Mouse (Mus musculus) MEL (cell line): ENCODE data around the gene Pcnx. TPM values are rescaled to one million over a fixed set of nuclear protein-coding genes. Genes with fewer than 3 reads are reported as not detected.

ENCODE experiments used
- DNase-seq: peaks from one replicate; pipeline ENCODE4 v3.0.0; 2011; ENCODE audit warnings: low read depth, low spot score
- H3K27ac ChIP-seq: 2 replicates; pipeline ENCODE4 v1.5.1; 2012; ENCODE audit warnings: low read depth, mild to moderate bottlenecking, control low read depth, low read length, moderate library complexity; ENCODE audit not compliant: control insufficient read depth
- H3K27me3 ChIP-seq, 2 experiments: fragments of 150-350 bp in 1 of 2; sonication (generic) in 1 of 2; 2 replicates each; pipeline ENCODE4 v1.6.1; 2012; ENCODE audit warnings: low read length in 2 of 2, mild to moderate bottlenecking in 2 of 2, improper control_type of control experiment in 1 of 2, moderate library complexity in 1 of 2; ENCODE audit not compliant: insufficient read depth in 2 of 2, control insufficient read depth in 1 of 2
- H3K36me3 ChIP-seq, 2 experiments: 2 replicates each; pipeline ENCODE4 v1.6.1; 2012 to 2014; ENCODE audit warnings: low read length in 2 of 2, improper control_type of control experiment in 1 of 2, inconsistent platforms in 1 of 2, mild to moderate bottlenecking in 1 of 2; ENCODE audit not compliant: insufficient read depth in 2 of 2, control insufficient read depth in 1 of 2
- H3K4me1 ChIP-seq, 2 experiments: fragments of 150-350 bp in 1 of 2; sonication (generic) in 1 of 2; 2 replicates each; pipeline ENCODE4 v1.6.1; 2012; ENCODE audit warnings: low read length in 2 of 2, improper control_type of control experiment in 1 of 2, mild to moderate bottlenecking in 1 of 2; ENCODE audit not compliant: insufficient read depth in 2 of 2, control insufficient read depth in 1 of 2
- H3K4me3 ChIP-seq, 2 experiments: fragments of 150-350 bp in 1 of 2; sonication (generic) in 1 of 2; 2 replicates each; pipeline ENCODE4 v1.5.1; 2012; ENCODE audit warnings: low read depth in 2 of 2, low read length in 2 of 2, mild to moderate bottlenecking in 2 of 2, moderate library complexity in 2 of 2, control low read depth in 1 of 2, improper control_type of control experiment in 1 of 2; ENCODE audit not compliant: control insufficient read depth in 1 of 2, insufficient read depth in 1 of 2
- H3K79me2 ChIP-seq: 2 replicates; pipeline ENCODE4 v1.6.1; 2012; ENCODE audit warnings: mild to moderate bottlenecking, low read length, moderate library complexity; ENCODE audit not compliant: control insufficient read depth, poor library complexity, insufficient read depth
- H3K9ac ChIP-seq: 2 replicates; pipeline ENCODE4 v1.6.1; 2012; ENCODE audit warnings: low read depth, mild to moderate bottlenecking, control low read depth, low read length, moderate library complexity; ENCODE audit not compliant: control insufficient read depth, poor library complexity, severe bottlenecking
- H3K9me3 ChIP-seq: fragments of 150-350 bp; sonication (generic); replicated peaks from 2 replicates; pipeline ENCODE4 v1.6.1; 2012; ENCODE audit warnings: mild to moderate bottlenecking, low read length, improper control_type of control experiment, moderate library complexity; ENCODE audit not compliant: insufficient read depth
- BHLHE40 ChIP-seq: IDR thresholded peaks from 2 replicates; pipeline ENCODE4 v1.6.1; 2012; ENCODE audit warnings: low read depth, mild to moderate bottlenecking, inconsistent platforms, low read length, improper control_type of control experiment, borderline replicate concordance
- EP300 ChIP-seq, 2 experiments: IDR thresholded peaks; 2 replicates each; pipeline ENCODE4 v1.6.1; 2011; ENCODE audit warnings: improper control_type of control experiment in 2 of 2, low read length in 2 of 2, low read depth in 1 of 2, mild to moderate bottlenecking in 1 of 2
- MAFK ChIP-seq: IDR thresholded peaks from 2 replicates; pipeline ENCODE4 v1.6.1; 2011; ENCODE audit warnings: low read depth, mild to moderate bottlenecking, low read length, improper control_type of control experiment, borderline replicate concordance
- MEF2A ChIP-seq: IDR thresholded peaks from 2 replicates; pipeline ENCODE4 v1.6.1; 2014; ENCODE audit warnings: low read depth, mild to moderate bottlenecking, inconsistent platforms, low read length, improper control_type of control experiment; ENCODE audit not compliant: poor library complexity, insufficient replicate concordance, severe bottlenecking; ENCODE audit errors: extremely low read depth
- MYB ChIP-seq: IDR thresholded peaks from 2 replicates; pipeline ENCODE4 v1.6.1; 2011; ENCODE audit warnings: mild to moderate bottlenecking, low read depth, low read length, improper control_type of control experiment
- POLR2AphosphoS2 ChIP-seq: IDR thresholded peaks from 2 replicates; pipeline ENCODE4 v1.6.1; 2011; ENCODE audit warnings: low read length, improper control_type of control experiment
- POLR2AphosphoS5 ChIP-seq: IDR thresholded peaks from 2 replicates; pipeline ENCODE4 v1.6.1; 2012; ENCODE audit warnings: low read depth, borderline replicate concordance, mild to moderate bottlenecking, inconsistent platforms, low read length, moderate library complexity, mixed read lengths
- RAD21 ChIP-seq: IDR thresholded peaks from 2 replicates; pipeline ENCODE4 v1.6.1; 2011; ENCODE audit warnings: mild to moderate bottlenecking, low read depth, low read length, improper control_type of control experiment
- USF2 ChIP-seq, 2 experiments: IDR thresholded peaks; 2 replicates each; pipeline ENCODE4 v1.6.1; 2011 to 2012; ENCODE audit warnings: improper control_type of control experiment in 2 of 2, low read length in 2 of 2, borderline replicate concordance in 1 of 2, inconsistent platforms in 1 of 2, low read depth in 1 of 2, mild to moderate bottlenecking in 1 of 2; ENCODE audit not compliant: insufficient read depth in 1 of 2
- ZC3H11A ChIP-seq: IDR thresholded peaks from 2 replicates; pipeline ENCODE4 v1.6.1; 2012; ENCODE audit warnings: low read depth, mild to moderate bottlenecking, inconsistent platforms, low read length, improper control_type of control experiment
- polyA plus RNA-seq, 2 experiments: library from polyadenylated mRNA; stranded (reverse) in 1 of 2; unstranded in 1 of 2; fragments of >175 nt in 1 of 2; fragments of >200 nt in 1 of 2; gene quantifications; 2 replicates each; pipeline versions ENCODE4 v1.2.1 to v1.2.4; 2012; ENCODE audit warnings: low replicate concordance in 2 of 2, low read depth in 1 of 2; ENCODE audit not compliant: insufficient read length in 2 of 2, insufficient read depth in 1 of 2, missing spikeins in 1 of 2
- total RNA-seq: library from RNA; depleted of rRNA; stranded (reverse); fragments of 300-350 nt; gene quantifications from 2 replicates; pipeline ENCODE4 v1.2.3, GENCODE M21; 2012

The Pcnx gene
- total and polyA plus RNA-seq, 3 experiments: 8.9 to 140 (median 20.6) TPM

DNA sequence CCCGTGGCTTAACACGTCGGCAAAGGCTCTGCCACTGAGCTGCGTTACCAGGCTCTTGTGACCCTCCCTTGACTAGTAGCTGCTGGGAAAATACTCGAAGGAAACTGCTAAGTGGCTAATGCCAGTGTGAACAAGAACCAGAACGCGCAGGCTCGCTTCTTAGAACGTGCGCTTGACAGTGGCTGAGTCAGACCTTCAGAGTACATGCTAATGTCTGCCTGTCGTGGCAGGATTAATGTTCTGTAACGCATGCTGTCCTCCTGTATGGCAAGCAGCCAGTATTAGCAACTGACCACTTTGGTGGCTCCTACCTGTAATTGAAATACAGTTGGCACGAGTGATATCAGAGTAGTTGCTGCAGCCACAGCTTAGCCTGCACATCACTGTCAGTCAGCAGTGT, 72.2 kb downstream of the Pcnx start:
- TF ChIP-seq MEF2A: no peak
- TF ChIP-seq, all 39 proteins: peak for 0
- no peaks in the 10 kb centered on the region; a peak in 1 of 4 replicates for H3K36me3 ChIP-seq
- no peak overlapping the region for H3K4me3 ChIP-seq

DNA sequence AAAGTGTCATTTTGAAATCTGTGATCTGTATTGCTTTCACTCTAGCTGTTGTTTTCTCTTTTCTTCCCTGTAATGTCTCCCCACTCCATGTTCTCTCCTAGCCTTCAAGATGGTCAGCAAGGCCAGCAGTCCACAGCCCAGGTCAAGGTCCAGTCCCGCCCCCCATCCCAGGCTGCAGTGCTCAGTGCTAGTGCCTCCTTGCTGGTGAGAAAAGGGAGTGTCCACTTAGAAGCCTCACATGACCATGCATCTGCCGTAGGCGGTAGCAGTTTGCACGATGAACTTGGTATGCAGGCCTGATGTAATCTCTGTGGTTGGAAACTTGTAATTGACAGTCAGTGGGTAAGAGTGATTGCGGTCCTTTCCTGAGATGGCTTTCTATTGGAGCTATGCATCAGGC, 73.6 kb downstream of the Pcnx start:
- H3K27ac ChIP-seq: no peak overlapping the region
- DNase-seq: peak; percentile 14
- H3K4me3 ChIP-seq: no peak overlapping the region
- H3K4me1 ChIP-seq: no peaks in the 10 kb centered on the region
- no peaks in the 10 kb centered on the region for H3K9me3 ChIP-seq
- no peaks in the 10 kb centered on the region; a peak in 1 of 4 replicates for H3K36me3 ChIP-seq
- H3K27me3 ChIP-seq: no peaks in the 10 kb centered on the region
- no peak overlapping the region for H3K9ac ChIP-seq
- TF ChIP-seq MYB: no peak
- TF ChIP-seq ZC3H11A: no peak
- TF ChIP-seq RAD21: no peak
- TF ChIP-seq POLR2AphosphoS2: no peak
- no peak for TF ChIP-seq EP300 (IDR thresholded peaks at IDR 0.05; ENCODE audit: low read depth in 1 of 2, low read length in 2 of 2)
- TF ChIP-seq MEF2A: no peak
- TF ChIP-seq BHLHE40: no peak
- no peak for TF ChIP-seq USF2 (IDR thresholded peaks at IDR 0.05; ENCODE audit: borderline replicate concordance in 1 of 2, insufficient read depth in 1 of 2, low read depth in 1 of 2, low read length in 2 of 2)
- no peaks in the 10 kb centered on the region for H3K79me2 ChIP-seq

More for the DNA sequence above, 72.2 kb downstream of the Pcnx start:
- Histone ChIP-seq H3K4me1 (no peaks in the 10 kb centered on the region), H3K27me3 (no peaks in the 10 kb centered on the region), H3K9ac (no peak overlapping the region), H3K9me3 (no peaks in the 10 kb centered on the region), H3K27ac (no peak overlapping the region), H3K79me2 (no peaks in the 10 kb centered on the region)
- DNase-seq: no peak

DNA sequence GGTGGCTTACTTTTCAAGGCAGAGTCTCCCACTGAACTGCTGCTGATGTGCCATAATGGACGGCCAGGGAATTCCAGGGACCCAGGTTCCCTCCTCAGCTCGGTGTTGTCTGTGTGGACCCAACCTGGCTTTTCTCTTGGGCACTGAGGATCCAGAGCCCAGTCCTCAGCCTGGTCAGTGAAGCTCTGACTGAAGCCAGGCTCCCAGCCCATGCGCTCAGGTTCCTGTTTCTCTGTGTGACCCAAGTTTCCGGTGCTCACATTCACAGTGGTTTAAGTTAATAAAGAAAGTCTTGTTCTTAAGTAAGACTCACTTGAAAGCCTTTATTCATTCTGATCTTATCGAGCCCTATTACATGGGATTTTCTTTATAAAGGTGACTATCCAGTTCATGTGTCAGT, 74.7 kb downstream of the Pcnx start:
- no peaks in the 10 kb centered on the region; a peak in 1 of 4 replicates for H3K36me3 ChIP-seq
- H3K27me3 ChIP-seq: no peaks in the 10 kb centered on the region
- no peak overlapping the region for H3K27ac ChIP-seq
- TF ChIP-seq MAFK: no peak
- TF ChIP-seq MYB: no peak
- no peak for TF ChIP-seq POLR2AphosphoS5
- TF ChIP-seq, all 39 proteins: peak for 0
- H3K4me3 ChIP-seq: no peak overlapping the region
- H3K4me1 ChIP-seq: no peaks in the 10 kb centered on the region
- no peaks in the 10 kb centered on the region for H3K9me3 ChIP-seq
- H3K9ac ChIP-seq: no peak overlapping the region
- no peaks in the 10 kb centered on the region for H3K79me2 ChIP-seq
- DNase-seq: no peak
